Mouse (Mus musculus) kidney, embryonic 14.5 days (tissue): Measurements from ENCODE around the gene Col8a2. TPM values are rescaled to one million over a fixed set of nuclear protein-coding genes. Genes with fewer than 3 reads are reported as not detected.

Experiments
- ATAC-seq: fragments of 200-750 bp; cut with Nextera tagmentation; 2 replicates; pipeline ENCODE4 v1.8.0; 2017; ENCODE audit warnings: moderate number of reproducible peaks, mild to moderate bottlenecking, moderate TSS enrichment, moderate library complexity; ENCODE audit not compliant: low FRiP score, low TSS enrichment
- H3K27ac ChIP-seq: fragments of 300-500 bp; sonication (generic); 2 replicates; pipeline ENCODE4 v1.5.1; 2014; ENCODE audit warnings: low read depth, mild to moderate bottlenecking, low read length, moderate library complexity, mixed read lengths
- H3K27me3 ChIP-seq: fragments of 300-500 bp; sonication (generic); 2 replicates; pipeline ENCODE4 v1.6.1; 2014; ENCODE audit warnings: mild to moderate bottlenecking, low read length; ENCODE audit not compliant: control insufficient read depth, insufficient read depth
- H3K36me3 ChIP-seq: fragments of 300-500 bp; sonication (generic); 2 replicates; pipeline ENCODE4 v1.6.1; 2014; ENCODE audit warnings: low read length, mixed read lengths; ENCODE audit not compliant: control insufficient read depth, insufficient read depth
- H3K4me1 ChIP-seq: fragments of 300-500 bp; sonication (generic); 2 replicates; pipeline ENCODE4 v1.6.1; 2014; ENCODE audit warnings: low read length, mixed read lengths; ENCODE audit not compliant: control insufficient read depth, insufficient read depth
- H3K4me2 ChIP-seq: fragments of 300-500 bp; sonication (generic); replicated peaks from 2 replicates; pipeline ENCODE4 v1.6.1; 2014; ENCODE audit warnings: low read depth, mild to moderate bottlenecking, low read length
- H3K4me3 ChIP-seq: fragments of 300-500 bp; sonication (generic); 2 replicates; pipeline ENCODE4 v1.5.1; 2014; ENCODE audit warnings: mild to moderate bottlenecking, low read length
- H3K9ac ChIP-seq: fragments of 300-500 bp; sonication (generic); 2 replicates; pipeline ENCODE4 v1.6.1; 2014; ENCODE audit warnings: low read depth, mild to moderate bottlenecking, low read length, moderate library complexity
- H3K9me3 ChIP-seq: fragments of 300-500 bp; sonication (generic); 2 replicates; pipeline ENCODE4 v1.6.1; 2016; ENCODE audit warnings: low read length; ENCODE audit not compliant: control insufficient read depth
- WGBS: fragments of 180-500 bp; shearing (Covaris S2); extraction: QIAGEN DNeasy Blood & Tissue Kit; methylation state at CpG from one replicate; pipeline ENCODE4 v1.1.7; 2014; 5-methylcytosine and 5-hydroxymethylcytosine counted together
- polyA plus RNA-seq: library from polyadenylated mRNA; unstranded; fragments of >200 nt; fragmentation: Nextera tagmentation; extraction: Ambion mirVana; gene quantifications from 2 replicates; pipeline ENCODE4 v1.2.1, GENCODE M21; 2014

The Col8a2 gene
- polyA plus RNA-seq, 1 experiment from 2014 or later = 6.8 TPM

DNA sequence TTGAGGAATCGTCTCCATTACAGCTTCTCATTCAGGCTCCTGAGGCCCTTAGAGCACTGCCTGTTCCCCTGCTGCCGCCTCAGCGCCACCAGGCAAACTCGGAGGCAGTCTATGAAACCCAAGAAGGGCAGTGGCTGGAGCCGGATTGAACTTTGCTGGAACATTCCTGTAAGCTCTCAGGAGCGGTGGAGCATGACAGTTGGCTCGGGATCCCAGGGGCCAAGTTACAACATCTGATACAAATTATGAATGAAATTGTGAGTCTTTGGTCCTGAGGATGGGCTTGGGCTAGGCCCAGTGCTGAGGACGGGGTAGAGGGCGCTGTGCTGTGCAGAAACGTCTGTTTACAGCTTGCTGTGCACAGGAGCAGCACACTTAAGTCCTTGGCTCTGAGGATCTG lies 27.8 kb downstream of the Col8a2 start:
- 32% methylated on average over 10 of the region's 10 CpGs for WGBS
- ATAC-seq = peak; percentile 25; the same call in 1 of the 2 replicates
- Histone ChIP-seq H3K4me3 (no peak overlapping the region), H3K4me1 (peaks cover 6% of the 10 kb centered on the region; the same call in 1 of the 2 replicates), H3K9me3 (no peaks in the 10 kb centered on the region), H3K9ac (no peak overlapping the region), H3K36me3 (peaks cover 31% of the 10 kb centered on the region), H3K27me3 (no peaks in the 10 kb centered on the region), H3K27ac (peak overlapping the region; percentile 32; the same call in 1 of the 2 replicates), H3K4me2 (no peak overlapping the region)

DNA sequence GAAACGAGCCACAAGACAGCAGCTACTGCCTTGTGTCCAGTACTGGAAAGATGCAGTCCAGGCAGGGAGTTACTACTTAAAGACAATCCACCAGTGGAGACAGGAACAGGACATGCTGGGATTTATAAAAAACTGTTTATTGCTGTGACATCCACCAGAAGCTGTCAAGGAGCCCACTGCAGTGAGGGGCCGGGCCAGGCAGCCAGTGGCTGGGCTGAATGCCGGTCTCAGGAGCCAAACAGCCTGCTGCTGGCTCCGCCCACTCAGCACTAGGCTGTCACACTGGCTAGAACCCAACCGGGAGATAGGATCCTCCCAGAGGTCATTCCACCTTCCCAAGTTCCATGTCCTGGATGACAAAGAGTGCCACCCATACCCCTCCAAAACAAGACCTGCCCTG lies 29.3 kb downstream of the Col8a2 start:
- Histone ChIP-seq H3K27me3 (no peaks in the 10 kb centered on the region), H3K9me3 (no peaks in the 10 kb centered on the region), H3K4me3 (no peak overlapping the region), H3K36me3 (peaks cover 31% of the 10 kb centered on the region), H3K27ac (no peak overlapping the region), H3K4me2 (no peak overlapping the region), H3K4me1 (peaks cover 12% of the 10 kb centered on the region; the same call in 1 of the 2 replicates), H3K9ac (no peak overlapping the region)
- 49% methylated on average over 5 of the region's 5 CpGs for WGBS
- no peak for ATAC-seq

DNA sequence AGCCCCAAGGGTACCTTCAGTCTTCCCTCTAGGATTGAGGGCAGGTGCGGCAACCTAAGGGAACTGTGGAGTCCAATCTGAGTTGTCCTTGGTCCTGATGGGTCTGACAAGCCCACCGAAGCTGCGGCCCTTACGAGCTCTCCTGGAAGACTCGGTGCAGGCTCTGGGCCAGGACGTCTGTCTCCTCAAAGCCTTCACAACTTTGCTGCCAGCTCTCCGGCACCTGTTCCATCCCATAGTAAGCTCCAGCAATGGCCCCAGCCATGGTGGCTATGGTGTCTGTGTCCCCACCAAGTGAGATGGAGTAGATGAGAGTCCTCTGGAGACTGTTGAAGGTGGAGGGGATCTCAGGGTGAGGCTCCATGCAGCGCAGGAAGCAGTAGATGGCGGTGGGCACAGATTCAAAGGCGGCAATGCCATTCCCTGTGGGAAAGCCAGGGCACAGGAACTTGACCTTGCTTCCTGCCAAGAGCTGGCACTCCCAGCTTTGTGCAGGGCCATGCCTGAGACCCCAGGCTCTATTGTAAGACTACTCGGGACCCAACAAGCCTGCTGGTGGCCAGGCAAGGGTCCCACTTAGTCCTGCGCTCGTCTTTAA lies 29.9 kb downstream of the Col8a2 start:
- WGBS = 89% methylated on average over 13 of the region's 13 CpGs
- no peak overlapping the region for H3K9ac ChIP-seq
- peaks cover 31% of the 10 kb centered on the region for H3K36me3 ChIP-seq

DNA sequence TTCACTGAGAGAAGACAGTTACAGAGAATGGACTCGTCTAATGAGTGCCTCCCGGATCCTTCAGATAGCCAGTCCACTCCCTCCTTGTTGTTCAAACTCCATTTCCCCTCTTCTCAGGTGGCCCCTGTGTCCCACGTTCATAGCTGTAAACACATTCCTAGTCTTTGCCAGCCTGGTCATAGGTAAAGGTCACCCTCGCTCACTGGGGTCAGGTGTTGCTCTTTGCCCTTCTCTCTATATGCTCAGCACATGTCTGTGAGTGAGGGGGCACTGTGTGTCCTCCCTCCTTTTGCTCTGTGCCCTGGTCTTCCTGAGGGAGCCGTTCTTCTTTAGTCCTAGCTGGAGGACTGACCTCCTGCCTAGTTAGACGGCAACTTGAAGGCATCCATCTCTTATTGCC lies 33.2 kb downstream of the Col8a2 start:
- Histone ChIP-seq H3K9ac (no peak overlapping the region), H3K36me3 (peaks cover 31% of the 10 kb centered on the region), H3K4me2 (no peak overlapping the region), H3K27ac (no peak overlapping the region), H3K4me1 (peaks cover 10% of the 10 kb centered on the region; the same call in 1 of the 2 replicates), H3K4me3 (no peak overlapping the region), H3K27me3 (peaks cover 6% of the 10 kb centered on the region; the same call in 1 of the 2 replicates), H3K9me3 (no peaks in the 10 kb centered on the region)
- WGBS = 88% methylated on average over 6 of the region's 6 CpGs
- no peak for ATAC-seq

More for the DNA sequence above, 29.9 kb downstream of the Col8a2 start:
- no peaks in the 10 kb centered on the region for H3K9me3 ChIP-seq
- no peak overlapping the region for H3K27ac ChIP-seq
- H3K27me3 ChIP-seq = no peaks in the 10 kb centered on the region
- no peak for ATAC-seq
- no peak overlapping the region for H3K4me2 ChIP-seq
- H3K4me1 ChIP-seq = peaks cover 12% of the 10 kb centered on the region; the same call in 1 of the 2 replicates
- H3K4me3 ChIP-seq = no peak overlapping the region

DNA sequence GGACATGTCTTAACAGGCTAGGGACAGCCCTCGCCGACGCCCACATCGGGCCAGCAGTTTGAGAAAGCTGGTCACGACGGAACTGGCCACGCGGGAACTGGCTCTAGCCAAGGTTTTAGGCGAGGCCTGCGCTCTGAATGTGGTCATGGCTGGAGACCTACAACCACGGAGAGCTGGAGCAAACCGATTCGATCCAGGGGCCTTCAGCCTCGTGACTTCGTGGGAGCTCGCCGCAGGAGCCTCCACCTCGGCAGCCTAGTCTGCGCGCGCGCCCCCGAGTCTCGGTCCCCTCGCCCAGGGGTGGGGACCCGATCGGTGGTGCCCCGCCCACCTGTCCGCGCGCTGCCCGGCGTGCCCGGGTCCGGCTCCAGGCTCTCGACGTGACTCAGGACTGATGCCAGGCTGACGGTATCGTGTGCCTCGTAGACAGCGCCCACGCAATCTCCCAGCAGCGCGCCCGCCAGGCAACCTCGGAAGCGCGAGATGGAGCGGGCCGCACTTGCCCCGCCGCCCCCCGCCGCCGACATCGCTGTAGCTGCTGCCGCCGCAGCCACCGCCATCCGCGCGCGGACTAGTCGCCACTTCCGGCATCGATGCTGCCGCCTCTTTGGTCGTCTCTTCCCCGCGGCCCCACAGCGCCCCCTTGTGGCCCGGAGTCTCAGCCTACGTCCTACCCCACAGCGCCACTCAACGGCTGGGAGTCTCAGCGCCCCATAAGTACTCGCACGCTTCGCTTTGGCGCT lies 34.7 kb downstream of the Col8a2 start, which contains the start of gene Adprhl2:
Adprhl2 (minus strand) TSS at position 593 of the 743 bp plus-strand sequence.
- ATAC-seq = peak; percentile 87
- Histone ChIP-seq H3K27ac (peak within 1 kb of the TSS; percentile 34; the same call in 1 of the 2 replicates), H3K9me3 (no peaks in the 10 kb centered on the region), H3K27me3 (peaks cover 8% of the 10 kb centered on the region; the same call in 1 of the 2 replicates), H3K9ac (peak within 1 kb of the TSS; percentile 87), H3K36me3 (peaks cover 22% of the 10 kb centered on the region), H3K4me1 (peaks cover 10% of the 10 kb centered on the region; the same call in 1 of the 2 replicates), H3K4me2 (peak within 1 kb of the TSS; percentile 74), H3K4me3 (peak within 1 kb of the TSS; percentile 70)
- under 1% methylated on average over 78 of the region's 80 CpGs for WGBS

DNA sequence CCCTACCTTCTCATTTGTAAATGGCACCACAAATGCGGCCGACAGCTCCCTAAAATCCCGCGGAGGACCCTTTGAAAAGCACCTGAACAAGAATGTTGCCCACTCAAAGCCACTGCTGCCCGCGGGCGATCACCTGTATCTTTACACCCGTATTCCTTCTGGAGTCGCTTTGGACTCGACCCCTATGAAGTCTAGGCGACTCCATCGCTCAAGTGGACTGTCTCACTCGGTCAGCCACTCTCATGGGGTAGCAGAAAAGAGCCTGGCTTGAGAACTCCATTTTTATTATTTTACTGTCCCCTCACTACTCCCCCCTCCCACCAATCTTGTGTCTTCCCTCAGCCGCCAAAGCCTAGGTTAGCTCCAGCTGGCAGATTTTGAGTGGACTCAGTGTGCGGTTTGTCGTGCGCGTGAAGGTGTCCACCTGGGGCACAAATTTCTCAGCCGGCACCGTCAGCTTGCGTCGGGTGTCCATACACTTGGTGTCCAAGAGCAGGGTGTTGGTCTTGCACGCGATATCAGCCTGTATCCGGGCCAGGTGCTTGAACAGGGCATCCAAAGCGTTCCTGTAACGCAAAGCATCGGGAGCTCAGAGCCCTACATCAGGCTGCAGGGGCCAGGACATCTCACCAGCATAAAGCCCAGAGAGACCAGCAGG lies 35.4 kb downstream of the Col8a2 start:
- peak overlapping the region; percentile 74 for H3K4me2 ChIP-seq
- no peaks in the 10 kb centered on the region for H3K9me3 ChIP-seq
- ATAC-seq = peak; percentile 41
- peaks cover 8% of the 10 kb centered on the region; the same call in 1 of the 2 replicates for H3K27me3 ChIP-seq
- H3K9ac ChIP-seq = peak overlapping the region; percentile 87; the same call in 1 of the 2 replicates
- 51% methylated on average over 28 of the region's 28 CpGs for WGBS
- peaks cover 15% of the 10 kb centered on the region for H3K36me3 ChIP-seq
- peak overlapping the region; percentile 70 for H3K4me3 ChIP-seq
- no peak overlapping the region for H3K27ac ChIP-seq
- H3K4me1 ChIP-seq = peaks cover 10% of the 10 kb centered on the region; the same call in 1 of the 2 replicates

DNA sequence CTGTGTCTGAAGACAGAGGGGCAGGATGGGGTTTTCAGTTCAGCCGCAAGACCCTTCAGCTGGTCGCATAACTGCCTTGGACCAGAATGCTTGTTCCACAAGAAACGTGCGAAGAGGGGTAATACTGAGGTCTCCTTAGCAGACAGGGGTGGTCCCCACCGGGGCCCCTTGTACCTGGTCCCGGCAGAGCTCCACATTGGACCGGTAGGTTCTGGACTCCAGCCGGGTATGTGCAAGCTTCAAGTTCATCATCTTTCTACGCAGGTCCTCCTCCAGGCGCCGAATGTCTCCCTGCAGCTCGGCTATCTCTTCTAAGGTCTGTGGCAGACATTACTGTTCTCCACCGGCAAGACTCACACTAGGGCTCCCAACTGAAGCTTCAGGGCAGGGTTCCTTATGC lies 36.1 kb downstream of the Col8a2 start:
- H3K27me3 ChIP-seq = peaks cover 8% of the 10 kb centered on the region; the same call in 1 of the 2 replicates
- peaks cover 10% of the 10 kb centered on the region; the same call in 1 of the 2 replicates for H3K4me1 ChIP-seq
- H3K9me3 ChIP-seq = no peaks in the 10 kb centered on the region
- no peak overlapping the region for H3K9ac ChIP-seq
- no peak overlapping the region for H3K4me3 ChIP-seq
- no peak overlapping the region for H3K27ac ChIP-seq
- no peak overlapping the region for H3K4me2 ChIP-seq
- WGBS = 94% methylated on average over 13 of the region's 13 CpGs
- peaks cover 8% of the 10 kb centered on the region for H3K36me3 ChIP-seq
- no peak for ATAC-seq

DNA sequence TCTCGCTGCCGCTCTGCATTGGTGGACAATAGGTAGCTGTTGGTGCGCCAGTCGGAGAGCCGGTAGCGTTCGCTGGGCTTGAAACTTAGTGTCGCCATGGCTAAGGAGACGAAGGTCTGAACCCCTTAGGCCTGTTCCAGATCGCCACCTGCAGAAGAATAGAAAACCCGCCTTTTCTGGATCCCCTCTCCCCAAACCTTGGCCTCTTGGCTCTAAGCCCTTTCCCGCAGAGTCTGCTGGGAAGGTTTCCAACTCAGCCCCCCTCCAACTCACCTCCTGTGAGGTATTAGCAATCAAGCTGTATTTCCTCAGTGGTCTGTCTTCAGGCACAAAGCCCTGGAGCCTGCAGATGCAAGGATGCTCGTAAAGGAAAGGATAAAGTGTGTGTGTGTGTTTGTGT lies 38.3 kb downstream of the Col8a2 start:
- Histone ChIP-seq H3K4me1 (peaks cover 7% of the 10 kb centered on the region; the same call in 1 of the 2 replicates), H3K27ac (no peak overlapping the region), H3K27me3 (peaks cover 8% of the 10 kb centered on the region; the same call in 1 of the 2 replicates), H3K36me3 (no peaks in the 10 kb centered on the region), H3K9me3 (no peaks in the 10 kb centered on the region), H3K9ac (no peak overlapping the region), H3K4me2 (peak overlapping the region; percentile 37; the same call in 1 of the 2 replicates), H3K4me3 (no peak overlapping the region; the same call in 1 of the 2 replicates)
- ATAC-seq = no peak
- 24% methylated on average over 13 of the region's 13 CpGs for WGBS
